Mouse (Mus musculus): ENCODE measurements around the gene Adam10. TPM values are rescaled to one million over a fixed set of nuclear protein-coding genes. Genes with fewer than 3 reads are reported as not detected.

The Adam10 gene
- total RNA-seq, 1 experiment from 2014 or later, result 59.7 TPM

DNA sequence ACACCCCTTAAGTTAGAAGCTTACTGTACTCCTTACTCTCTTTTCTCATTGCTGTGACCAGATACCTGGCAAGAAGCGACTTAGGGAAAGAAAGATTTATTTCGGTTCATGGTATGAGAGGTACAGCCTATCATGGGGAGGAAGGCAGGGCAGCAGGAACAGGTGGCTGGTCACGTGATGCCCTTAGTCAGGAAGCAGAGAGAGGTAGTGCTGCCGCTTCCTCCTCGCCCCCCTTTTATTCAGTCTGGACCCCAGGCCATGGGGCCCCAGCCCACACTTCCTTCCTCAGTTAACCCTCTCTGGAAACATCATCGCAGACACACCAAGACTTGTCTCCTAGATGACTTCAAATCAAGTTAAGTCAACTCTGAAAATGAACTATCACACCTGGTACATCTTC is 7.5 kb upstream of the Adam10 start:
- ATAC-seq (replicated peaks; ENCODE audit: insufficient number of reproducible peaks, low FRiP score, low TSS enrichment, poor library complexity, severe bottlenecking), result peak; percentile 70

- ATAC-seq (replicated peaks; ENCODE audit: insufficient number of reproducible peaks, low FRiP score, low TSS enrichment, poor library complexity, severe bottlenecking), result no peak
These were observed 6.8 kb upstream of the Adam10 start for GRCm38 (mm10) chr9:70671772-70672579.

DNA sequence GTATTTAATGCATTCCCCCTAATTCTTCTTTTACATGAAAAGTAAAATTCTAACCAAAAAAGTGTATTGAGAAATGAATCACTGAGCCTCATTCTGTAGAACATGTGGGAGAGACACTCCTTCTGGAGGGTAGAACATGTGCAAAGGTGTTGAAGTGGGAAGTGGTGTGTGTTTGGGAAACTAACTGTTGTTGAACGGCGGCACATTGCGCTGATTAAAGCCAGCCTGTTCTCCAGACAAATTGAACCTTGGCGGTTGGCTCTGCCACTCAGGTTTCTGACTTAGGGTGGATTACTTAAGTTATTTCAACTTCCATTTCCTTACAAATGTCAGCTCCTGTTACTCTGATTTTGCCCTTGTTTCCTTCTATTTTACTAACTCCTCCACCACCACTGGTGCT is 5.1 kb upstream of the Adam10 start:
- ATAC-seq (replicated peaks; ENCODE audit: insufficient number of reproducible peaks, low FRiP score, low TSS enrichment, poor library complexity, severe bottlenecking), result no peak

DNA sequence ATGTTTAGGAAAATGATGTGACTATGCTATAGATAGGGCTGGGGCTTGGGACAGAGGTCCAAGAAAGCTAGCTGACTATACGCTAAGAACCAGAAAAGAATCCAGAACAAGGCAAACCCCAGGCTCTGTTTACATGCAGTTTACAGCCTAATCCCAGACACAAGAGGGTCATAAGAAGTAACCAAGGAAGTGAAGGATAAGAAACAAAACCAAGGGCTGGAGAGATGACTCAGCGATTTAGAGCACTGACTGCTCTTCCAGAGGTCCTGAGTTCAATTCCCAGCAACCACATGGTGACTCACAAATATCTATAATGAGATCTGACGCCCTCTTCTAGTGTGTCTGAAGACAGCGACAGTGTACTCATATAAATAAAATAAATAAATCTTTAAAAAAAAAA is 3.7 kb upstream of the Adam10 start:
- ATAC-seq (replicated peaks; ENCODE audit: insufficient number of reproducible peaks, low FRiP score, low TSS enrichment, poor library complexity, severe bottlenecking), result no peak

- no peak for ATAC-seq (replicated peaks; ENCODE audit: insufficient number of reproducible peaks, low FRiP score, low TSS enrichment, poor library complexity, severe bottlenecking)
These were observed 2.8 kb upstream of the Adam10 start for GRCm38 (mm10) chr9:70675961-70676360.

- ATAC-seq (replicated peaks; ENCODE audit: insufficient number of reproducible peaks, low FRiP score, low TSS enrichment, poor library complexity, severe bottlenecking), result peak; percentile 10; the same call in 1 of the 2 replicates
These were observed 615 bp downstream of the Adam10 start for GRCm38 (mm10) chr9:70679132-70680091.

DNA sequence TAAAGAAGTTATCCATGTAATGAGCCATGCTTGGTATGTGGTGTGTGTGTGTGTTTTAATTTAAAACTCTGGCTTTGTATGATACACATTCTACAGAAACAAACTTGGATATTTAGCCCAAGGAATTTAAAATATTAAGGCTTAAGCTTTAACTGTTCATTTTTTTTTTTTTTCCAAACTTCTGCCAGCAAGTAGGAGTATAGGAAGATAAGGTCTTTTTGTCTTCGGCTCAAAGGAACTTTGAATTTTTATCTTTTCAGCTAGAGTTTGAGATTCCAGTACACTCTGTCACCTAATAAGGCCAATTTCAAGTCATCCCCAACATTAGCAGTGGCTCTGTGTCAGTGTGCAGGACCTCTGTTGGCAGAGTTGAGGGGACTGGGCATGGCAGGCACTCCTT is 3.4 kb downstream of the Adam10 start:
- no peak for ATAC-seq (replicated peaks; ENCODE audit: insufficient number of reproducible peaks, low FRiP score, low TSS enrichment, poor library complexity, severe bottlenecking)

GRCm38 (mm10) chr9:70688301-70688968 is 9.6 kb downstream of the Adam10 start:
- ATAC-seq (replicated peaks; ENCODE audit: insufficient number of reproducible peaks, low FRiP score, low TSS enrichment, poor library complexity, severe bottlenecking), result no peak

- ATAC-seq (replicated peaks; ENCODE audit: insufficient number of reproducible peaks, low FRiP score, low TSS enrichment, poor library complexity, severe bottlenecking), result no peak; the same call in 1 of the 2 replicates
These were observed 11.1 kb downstream of the Adam10 start for GRCm38 (mm10) chr9:70689926-70690325.

- ATAC-seq (replicated peaks; ENCODE audit: insufficient number of reproducible peaks, low FRiP score, low TSS enrichment, poor library complexity, severe bottlenecking), result no peak
These were observed 11.8 kb downstream of the Adam10 start for GRCm38 (mm10) chr9:70690579-70690978.

DNA sequence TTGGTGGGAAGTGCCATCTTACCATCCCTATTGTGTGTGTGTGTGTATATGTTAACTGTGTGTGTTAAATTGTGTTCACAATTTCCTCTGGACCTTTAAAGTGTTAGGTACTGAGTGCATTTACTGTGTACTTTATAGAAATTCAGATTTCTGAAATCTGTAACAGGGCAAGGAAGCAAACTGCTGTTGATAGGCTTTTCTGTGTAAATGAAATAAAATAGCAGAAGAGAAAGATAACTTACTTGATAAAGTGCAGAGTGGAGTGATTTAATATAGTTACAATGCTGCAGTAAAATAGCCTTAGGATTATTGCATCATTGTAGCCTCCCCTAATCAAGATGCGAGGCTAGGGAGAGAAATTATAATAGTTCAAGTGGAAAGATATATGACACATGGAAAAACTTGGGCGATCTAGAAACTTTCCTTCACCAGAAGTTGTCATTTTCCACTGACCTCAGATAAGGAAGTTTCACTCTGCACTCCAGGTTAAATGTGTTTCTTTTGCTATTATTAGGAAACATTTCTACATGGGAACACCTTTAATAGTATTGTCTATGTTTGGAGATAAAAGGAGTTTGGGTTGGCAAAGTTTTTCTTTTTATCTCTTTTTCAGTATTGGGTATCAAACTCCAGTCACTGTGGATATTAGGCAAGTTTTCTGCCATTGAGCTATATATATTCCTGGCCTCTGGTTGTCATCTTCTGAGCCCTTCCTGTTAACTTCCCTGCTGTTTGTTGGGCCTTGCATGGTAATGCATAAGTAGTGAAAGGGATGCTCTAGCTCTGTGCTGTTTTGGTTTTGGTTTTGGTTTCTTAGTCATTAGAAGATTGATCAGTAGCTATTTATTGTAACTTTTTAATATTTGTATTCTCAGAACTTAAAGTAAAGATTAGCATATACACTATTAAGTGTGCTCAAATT is 13.2 kb downstream of the Adam10 start:
- ATAC-seq (replicated peaks; ENCODE audit: insufficient number of reproducible peaks, low FRiP score, low TSS enrichment, poor library complexity, severe bottlenecking), result no peak

DNA sequence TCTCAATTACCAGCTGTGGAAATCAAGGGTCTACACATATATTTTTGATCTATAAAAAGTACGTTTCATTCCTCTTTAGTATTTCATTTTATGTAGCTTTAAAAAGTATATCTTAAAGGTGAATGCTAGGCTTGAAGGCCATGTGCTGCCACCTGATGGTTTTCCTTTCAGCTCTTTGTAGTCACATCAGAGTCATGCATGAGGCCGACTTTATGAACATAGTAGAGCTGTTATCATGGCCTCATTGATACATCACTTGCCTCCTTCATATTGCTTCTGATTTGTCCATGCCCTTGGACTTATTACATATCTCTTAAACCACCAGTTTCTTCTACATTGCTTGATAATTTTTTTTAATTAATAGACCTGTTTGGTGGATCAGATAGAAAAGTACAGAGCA is 16.9 kb downstream of the Adam10 start:
- ATAC-seq (replicated peaks; ENCODE audit: insufficient number of reproducible peaks, low FRiP score, low TSS enrichment, poor library complexity, severe bottlenecking), result no peak

DNA sequence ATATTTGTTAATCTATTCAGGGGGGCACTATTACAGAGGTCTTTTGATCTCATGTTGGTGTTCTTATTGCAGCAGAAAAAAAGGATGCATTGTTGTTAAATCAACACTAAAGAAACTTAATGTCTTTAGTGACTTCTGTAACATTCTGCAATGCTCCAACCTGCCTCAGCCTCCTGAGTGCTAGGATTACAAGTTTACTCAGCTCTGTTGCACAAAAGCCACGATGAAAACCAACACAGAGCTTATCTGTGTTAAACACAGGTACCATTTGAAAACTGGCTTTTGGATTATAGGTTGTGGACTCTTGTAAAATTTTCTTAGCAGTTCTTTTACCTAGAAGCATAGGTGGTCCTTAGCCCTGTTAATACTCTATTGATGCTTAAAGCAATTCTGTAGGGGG is 19.3 kb downstream of the Adam10 start:
- no peak for ATAC-seq (replicated peaks; ENCODE audit: insufficient number of reproducible peaks, low FRiP score, low TSS enrichment, poor library complexity, severe bottlenecking)

DNA sequence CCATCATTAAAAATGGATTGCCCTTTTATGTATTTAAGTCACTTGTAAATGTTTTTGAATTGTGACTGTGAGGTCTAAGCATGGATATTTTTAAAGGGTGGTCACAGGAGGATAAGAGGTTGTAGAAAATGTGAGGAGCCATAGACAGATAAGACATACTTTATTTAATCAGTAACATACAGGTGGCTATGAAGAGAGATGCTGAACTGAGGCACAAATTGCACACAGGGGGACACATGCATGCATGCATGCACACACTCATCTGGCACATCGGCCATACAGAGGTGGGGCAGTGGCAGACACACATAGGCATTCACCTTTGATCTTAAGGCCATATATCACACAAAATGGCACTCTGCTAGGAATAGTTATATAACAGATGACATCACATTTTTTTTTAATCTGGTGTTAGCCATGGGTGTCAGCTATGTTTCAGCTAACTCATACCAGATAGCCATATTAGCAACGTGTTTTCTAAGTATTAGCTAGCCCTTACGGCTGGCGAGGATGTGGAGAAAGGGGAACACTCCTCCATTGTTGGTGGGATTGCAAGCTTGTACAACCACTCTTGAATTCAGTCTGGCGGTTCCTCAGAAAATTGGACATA is 24.9 kb downstream of the Adam10 start:
- no peak for ATAC-seq (replicated peaks; ENCODE audit: insufficient number of reproducible peaks, low FRiP score, low TSS enrichment, poor library complexity, severe bottlenecking)

GRCm38 (mm10) chr9:70706444-70706843 is 27.6 kb downstream of the Adam10 start:
- ATAC-seq (replicated peaks; ENCODE audit: insufficient number of reproducible peaks, low FRiP score, low TSS enrichment, poor library complexity, severe bottlenecking), result no peak

GRCm38 (mm10) chr9:70729544-70729943 is 50.7 kb downstream of the Adam10 start:
- no peak for ATAC-seq (replicated peaks; ENCODE audit: insufficient number of reproducible peaks, low FRiP score, low TSS enrichment, poor library complexity, severe bottlenecking)

- no peak for ATAC-seq (replicated peaks; ENCODE audit: insufficient number of reproducible peaks, low FRiP score, low TSS enrichment, poor library complexity, severe bottlenecking)
These were observed 52.3 kb downstream of the Adam10 start for GRCm38 (mm10) chr9:70731079-70731478.

- no peak for ATAC-seq (replicated peaks; ENCODE audit: insufficient number of reproducible peaks, low FRiP score, low TSS enrichment, poor library complexity, severe bottlenecking)
These were observed 54.4 kb downstream of the Adam10 start for GRCm38 (mm10) chr9:70733208-70733607.
